Mouse (Mus musculus) ES-E14 (cell line): ENCODE measurements around the gene Wbp2.

Source experiments
- HCFC1 ChIP-seq: IDR thresholded peaks from 2 replicates; pipeline ENCODE4 v1.6.1; 2012; ENCODE audit warnings: low read length, inconsistent platforms, borderline replicate concordance; ENCODE audit not compliant: insufficient read depth
- ZC3H11A ChIP-seq: IDR thresholded peaks from 2 replicates; pipeline ENCODE4 v1.6.1; 2012; ENCODE audit warnings: low read depth, mild to moderate bottlenecking, inconsistent platforms, low read length, borderline replicate concordance

DNA sequence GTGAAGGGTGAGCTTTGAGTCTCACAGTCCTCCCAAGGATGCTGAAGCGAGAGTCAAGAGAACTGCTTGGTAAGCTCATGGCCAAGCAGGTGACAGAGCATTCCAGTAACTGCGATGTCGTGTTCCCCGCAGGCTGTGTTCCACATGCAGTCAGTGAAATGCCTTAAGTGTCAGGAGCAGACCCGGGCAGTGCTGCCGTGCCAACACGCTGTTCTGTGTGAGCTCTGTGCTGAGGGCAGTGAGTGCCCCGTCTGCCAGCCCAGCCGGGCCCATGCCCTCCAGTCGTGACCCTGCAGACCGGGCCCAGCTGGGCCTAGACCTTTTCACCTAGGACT, 27.1 kb downstream of the Wbp2 start:
- TF ChIP-seq ZC3H11A (no peak), HCFC1 (no peak)
